Mouse (Mus musculus) CH12.LX (cell line): Measurements from ENCODE around the gene Slc28a1.

ENCODE experiments used
- CHD2 ChIP-seq: IDR thresholded peaks from 2 replicates; pipeline ENCODE4 v1.6.1; 2011; ENCODE audit warnings: low read length, improper control_type of control experiment
- CTCF ChIP-seq, 2 experiments: IDR thresholded peaks in 1 of 2; conservative IDR thresholded peaks in 1 of 2; 2 replicates each; pipeline ENCODE4 v1.5.1; 2011 to 2012; ENCODE audit warnings: low read depth in 2 of 2, low read length in 2 of 2, improper control_type of control experiment in 1 of 2, inconsistent platforms in 1 of 2, mild to moderate bottlenecking in 1 of 2, moderate library complexity in 1 of 2
- EP300 ChIP-seq: IDR thresholded peaks from 2 replicates; pipeline ENCODE4 v1.6.1; 2011; ENCODE audit warnings: low read length, improper control_type of control experiment
- GABPA ChIP-seq: IDR thresholded peaks from 2 replicates; pipeline ENCODE4 v1.6.1; 2012; ENCODE audit warnings: low read depth, low read length, improper control_type of control experiment, inconsistent platforms; ENCODE audit not compliant: insufficient replicate concordance
- MEF2A ChIP-seq: IDR thresholded peaks from 2 replicates; pipeline ENCODE4 v1.6.1; 2014; ENCODE audit warnings: low read depth, mild to moderate bottlenecking, inconsistent platforms, low read length, improper control_type of control experiment, borderline replicate concordance
- MXI1 ChIP-seq: IDR thresholded peaks from 2 replicates; pipeline ENCODE4 v1.6.1; 2011; ENCODE audit warnings: mild to moderate bottlenecking, low read depth, low read length, improper control_type of control experiment
- POLR2A ChIP-seq: IDR thresholded peaks from 2 replicates; pipeline ENCODE4 v1.6.1; 2011; ENCODE audit warnings: low read depth, mild to moderate bottlenecking, improper control_type of control experiment, low read length
- RAD21 ChIP-seq: IDR thresholded peaks from 2 replicates; pipeline ENCODE4 v1.6.1; 2011; ENCODE audit warnings: low read depth, mild to moderate bottlenecking, low read length, improper control_type of control experiment, moderate library complexity
- SMC3 ChIP-seq: IDR thresholded peaks from 2 replicates; pipeline ENCODE4 v1.6.1; 2011; ENCODE audit warnings: low read depth, low read length, improper control_type of control experiment
- TBP ChIP-seq: conservative IDR thresholded peaks from 2 replicates; pipeline ENCODE4 v1.6.1; 2011; ENCODE audit warnings: low read depth, low read length, improper control_type of control experiment
- TCF12 ChIP-seq: IDR thresholded peaks from 2 replicates; pipeline ENCODE4 v1.6.1; 2014; ENCODE audit warnings: low read depth, mild to moderate bottlenecking, inconsistent platforms, low read length, improper control_type of control experiment
- UBTF ChIP-seq: IDR thresholded peaks from 2 replicates; pipeline ENCODE4 v1.6.1; 2012; ENCODE audit warnings: low read depth, mild to moderate bottlenecking, inconsistent platforms, low read length, improper control_type of control experiment, moderate library complexity
- USF1 ChIP-seq: IDR thresholded peaks from 2 replicates; pipeline ENCODE4 v1.6.1; 2014; ENCODE audit warnings: low read depth, mild to moderate bottlenecking, inconsistent platforms, low read length, improper control_type of control experiment

GRCm38 (mm10) chr7:81094104-81094757, 20.4 kb upstream of the Slc28a1 start:
- TF ChIP-seq CHD2 = no peak
- no peak for TF ChIP-seq CTCF (conservative IDR thresholded peaks at IDR 0.05 in 1 of 2, IDR thresholded peaks at IDR 0.05 in 1 of 2; ENCODE audit: low read depth in 2 of 2, low read length in 2 of 2)
- no peak for TF ChIP-seq MEF2A
- TF ChIP-seq SMC3 = no peak
- TF ChIP-seq USF1 = no peak
- TF ChIP-seq TCF12 = no peak
- TF ChIP-seq MXI1 = no peak
- TF ChIP-seq TBP = no peak
- no peak for TF ChIP-seq EP300
- TF ChIP-seq UBTF = no peak
- no peak for TF ChIP-seq POLR2A
- no peak for TF ChIP-seq GABPA
- no peak for TF ChIP-seq RAD21
